Mouse (Mus musculus) cerebellum, adult 2 months (tissue): ENCODE measurements around the gene Prr12.

ENCODE experiments used
- CTCF ChIP-seq: fragments of 200-500 bp; IDR thresholded peaks from 2 replicates; pipeline ENCODE4 v1.5.1; 2011; ENCODE audit warnings: low read depth, mild to moderate bottlenecking, control low read depth, low read length, moderate library complexity, borderline replicate concordance; ENCODE audit not compliant: insufficient read depth
- POLR2A ChIP-seq: fragments of 200-500 bp; IDR thresholded peaks from 2 replicates; pipeline ENCODE4 v1.6.1; 2011; ENCODE audit warnings: low read length, control low read depth, borderline replicate concordance; ENCODE audit not compliant: insufficient read depth

GRCm38 (mm10) chr7:45004546-45004945 is 48.1 kb downstream of the Prr12 start:
- no peak for TF ChIP-seq CTCF
- TF ChIP-seq POLR2A, result no peak
